Mouse (Mus musculus) hindbrain, postnatal 0 days (tissue): ENCODE data around the gene Stk16. TPM values are rescaled to one million over a fixed set of nuclear protein-coding genes. Genes with fewer than 3 reads are reported as not detected.

Experiments
- ATAC-seq: fragments of 200-750 bp; cut with Nextera tagmentation; 2 replicates; pipeline ENCODE4 v1.8.0; 2017; ENCODE audit warnings: mild to moderate bottlenecking, moderate TSS enrichment, moderate library complexity
- DNase-seq: peaks from one replicate; pipeline ENCODE4 v3.0.0-alpha.2; 2015; ENCODE audit warnings: low spot score
- H3K27ac ChIP-seq: fragments of 300-500 bp; sonication (generic); 2 replicates; pipeline ENCODE4 v1.5.1; 2014; ENCODE audit warnings: mild to moderate bottlenecking
- H3K27me3 ChIP-seq: fragments of 300-500 bp; sonication (generic); 2 replicates; pipeline ENCODE4 v1.6.1; 2014; ENCODE audit warnings: low read length, mixed read lengths; ENCODE audit not compliant: insufficient read depth
- H3K36me3 ChIP-seq: fragments of 300-500 bp; sonication (generic); 2 replicates; pipeline ENCODE4 v1.6.1; 2014; ENCODE audit warnings: low read length, mixed read lengths; ENCODE audit not compliant: insufficient read depth
- H3K4me1 ChIP-seq: fragments of 300-500 bp; sonication (generic); 2 replicates; pipeline ENCODE4 v1.6.1; 2014; ENCODE audit warnings: antibody characterized with exemption, low read length, mixed read lengths; ENCODE audit not compliant: insufficient read depth
- H3K4me2 ChIP-seq: fragments of 300-500 bp; sonication (generic); 2 replicates; pipeline ENCODE4 v1.6.1; 2014; ENCODE audit warnings: low read depth, mild to moderate bottlenecking, low read length, moderate library complexity, mixed read lengths
- H3K4me3 ChIP-seq: fragments of 300-500 bp; sonication (generic); 2 replicates; pipeline ENCODE4 v1.5.1; 2014; ENCODE audit warnings: low read length
- H3K9ac ChIP-seq: fragments of 300-500 bp; sonication (generic); replicated peaks from 2 replicates; pipeline ENCODE4 v1.6.1; 2014; ENCODE audit warnings: mild to moderate bottlenecking, low read length, moderate library complexity, mixed read lengths
- H3K9me3 ChIP-seq: fragments of 300-500 bp; sonication (generic); 2 replicates; pipeline ENCODE4 v1.6.1; 2016; ENCODE audit warnings: low read length, mixed read lengths
- CTCF ChIP-seq: IDR thresholded peaks from 2 replicates; pipeline ENCODE4 v1.5.1; 2016; ENCODE audit warnings: antibody characterized with exemption, control low read depth, low read depth
- WGBS: fragments of 180-500 bp; shearing (Covaris S2); extraction: QIAGEN DNeasy Blood & Tissue Kit; methylation state at CpG from one replicate; pipeline ENCODE4 v1.1.7; 2014; 5-methylcytosine and 5-hydroxymethylcytosine counted together
- polyA plus RNA-seq: library from polyadenylated mRNA; unstranded; fragments of >200 nt; fragmentation: Nextera tagmentation; extraction: Ambion mirVana; gene quantifications from 2 replicates; pipeline ENCODE4 v1.2.1, GENCODE M21; 2015
- total RNA-seq: library from RNA; depleted of rRNA; stranded (reverse); fragments of >200 nt; gene quantifications from 2 replicates; pipeline ENCODE4 v1.2.3, GENCODE M21; 2014

Stk16 gene
- total and polyA plus RNA-seq, 2 experiments from 2014 or later: 103 to 105 TPM

DNA sequence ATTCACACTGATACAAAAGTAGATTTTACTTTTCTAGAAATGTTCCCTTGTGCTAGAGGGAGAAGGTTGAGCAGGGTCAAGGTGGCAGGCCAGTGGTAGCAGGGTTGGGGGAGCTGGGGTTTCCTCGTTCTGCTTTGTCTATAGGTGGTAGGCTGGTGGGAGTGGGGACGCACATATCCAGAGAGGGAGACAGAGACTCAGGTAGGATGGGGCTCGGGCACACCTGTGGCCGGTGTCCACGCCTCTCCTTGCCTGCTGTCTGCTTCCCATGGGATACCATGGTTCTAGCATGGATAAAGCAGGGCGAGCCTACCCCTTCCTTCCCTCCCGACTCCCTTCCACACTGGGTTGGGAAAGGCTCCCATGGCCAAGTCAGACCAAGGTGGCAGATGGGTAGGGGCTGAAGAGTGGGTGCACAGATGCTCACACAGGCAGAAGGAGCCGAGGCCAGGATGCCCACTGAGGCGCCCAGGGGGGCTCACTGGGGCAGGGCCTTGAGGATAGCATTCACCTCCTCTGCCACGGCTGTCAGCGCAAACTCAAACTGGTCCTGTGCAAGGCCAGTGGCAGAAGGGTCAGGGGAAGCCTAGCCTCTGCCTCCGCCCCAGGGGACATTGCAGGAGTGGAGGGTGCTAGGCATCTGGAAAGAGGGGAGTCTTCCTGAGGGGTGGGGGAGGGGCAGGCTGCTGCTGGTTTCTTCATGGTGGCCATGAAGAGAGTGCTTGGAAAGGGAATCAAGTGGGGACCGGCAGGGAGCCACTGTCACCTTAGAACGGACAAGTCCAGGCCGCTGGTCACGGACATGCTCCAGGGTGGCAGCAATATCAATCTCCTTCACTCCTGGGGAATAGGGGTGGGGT lies 36.7 kb downstream of the Stk16 start:
- Histone ChIP-seq H3K4me1 (no peaks in the 10 kb centered on the region; the same call in 1 of the 2 replicates), H3K4me3 (no peak overlapping the region), H3K27ac (no peak overlapping the region), H3K9ac (no peak overlapping the region), H3K4me2 (no peak overlapping the region), H3K27me3 (no peaks in the 10 kb centered on the region), H3K9me3 (no peaks in the 10 kb centered on the region), H3K36me3 (peaks cover 13% of the 10 kb centered on the region; the same call in 1 of the 2 replicates)
- no peak for ATAC-seq
- no peak for TF ChIP-seq CTCF
- no peak for DNase-seq
- WGBS: 78% methylated on average over 16 of the region's 16 CpGs

DNA sequence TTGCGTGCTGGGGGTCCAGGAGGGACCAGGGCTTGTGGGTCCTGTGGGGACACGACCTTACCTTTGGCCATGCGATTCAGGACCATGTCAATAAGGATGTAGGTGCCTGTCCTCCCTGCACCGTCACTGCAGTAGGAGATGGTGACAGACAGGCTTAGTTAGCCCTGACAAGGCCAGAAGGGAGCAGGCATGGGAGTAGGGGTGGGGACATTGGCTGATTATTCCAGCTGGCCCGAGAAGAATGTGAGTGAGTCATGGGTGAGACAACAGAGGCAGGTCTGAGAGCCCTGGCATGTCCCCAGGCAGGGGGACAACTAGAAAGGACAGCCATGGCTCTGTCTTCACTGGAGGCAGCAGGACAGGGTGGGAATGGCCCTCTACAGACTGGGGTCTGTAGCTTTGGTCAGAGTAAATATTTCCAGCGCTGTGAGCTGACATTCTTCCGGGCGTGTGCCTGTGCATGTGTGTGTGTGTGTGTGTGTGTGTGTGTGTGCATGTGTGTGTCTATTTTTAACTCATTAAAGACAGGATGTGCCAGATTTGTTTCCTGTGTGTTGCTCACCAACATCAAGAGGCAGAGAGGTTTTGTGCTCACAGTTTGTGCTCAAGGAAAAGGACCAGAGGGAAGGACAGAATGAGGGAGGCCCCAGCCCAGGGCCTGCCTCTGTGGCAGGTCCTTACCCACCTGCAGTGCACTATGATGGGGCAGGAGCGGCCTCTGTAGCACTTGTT lies 37.6 kb downstream of the Stk16 start:
- ATAC-seq: 0 out of 2 replicates have a peak, but pooled peaks have one; percentile 21
- no peak overlapping the region for H3K9ac ChIP-seq
- no peak for TF ChIP-seq CTCF
- H3K4me1 ChIP-seq: no peaks in the 10 kb centered on the region; the same call in 1 of the 2 replicates
- no peak overlapping the region for H3K27ac ChIP-seq
- H3K4me3 ChIP-seq: no peak overlapping the region
- H3K36me3 ChIP-seq: peaks cover 9% of the 10 kb centered on the region; the same call in 1 of the 2 replicates
- 49% methylated on average over 9 of the region's 9 CpGs for WGBS
- H3K4me2 ChIP-seq: no peak overlapping the region
- no peaks in the 10 kb centered on the region for H3K9me3 ChIP-seq
- no peak for DNase-seq
- H3K27me3 ChIP-seq: no peaks in the 10 kb centered on the region

DNA sequence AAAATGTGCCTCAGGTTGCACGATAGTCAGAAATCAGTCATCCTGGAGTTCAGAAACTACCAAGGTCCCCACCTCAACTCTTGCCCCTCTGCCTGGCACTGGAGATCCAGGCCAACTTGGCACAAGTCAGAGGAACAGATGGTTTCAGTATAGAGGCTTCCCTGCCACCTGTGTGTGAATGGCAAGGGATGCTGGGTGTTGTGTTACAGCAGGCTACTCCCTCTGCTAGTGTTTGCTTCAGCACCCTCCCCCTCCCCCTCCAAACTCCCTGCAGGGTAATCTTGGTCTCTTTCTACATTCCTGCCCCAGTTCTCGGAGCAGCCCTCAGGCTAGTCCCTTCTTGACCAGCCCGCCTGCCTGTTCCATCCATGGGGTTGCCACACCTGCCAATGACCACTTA lies 39.9 kb downstream of the Stk16 start:
- no peak for ATAC-seq
- H3K27ac ChIP-seq: peak overlapping the region; percentile 15; the same call in 1 of the 2 replicates
- H3K4me3 ChIP-seq: no peak overlapping the region
- no peaks in the 10 kb centered on the region for H3K9me3 ChIP-seq
- H3K36me3 ChIP-seq: no peaks in the 10 kb centered on the region; the same call in 1 of the 2 replicates
- H3K4me2 ChIP-seq: no peak overlapping the region
- peak; percentile 36 for DNase-seq
- no peak overlapping the region for H3K9ac ChIP-seq
- no peaks in the 10 kb centered on the region; the same call in 1 of the 2 replicates for H3K4me1 ChIP-seq
- TF ChIP-seq CTCF: no peak
- 47% methylated on average over 3 of the region's 3 CpGs for WGBS
- H3K27me3 ChIP-seq: no peaks in the 10 kb centered on the region

DNA sequence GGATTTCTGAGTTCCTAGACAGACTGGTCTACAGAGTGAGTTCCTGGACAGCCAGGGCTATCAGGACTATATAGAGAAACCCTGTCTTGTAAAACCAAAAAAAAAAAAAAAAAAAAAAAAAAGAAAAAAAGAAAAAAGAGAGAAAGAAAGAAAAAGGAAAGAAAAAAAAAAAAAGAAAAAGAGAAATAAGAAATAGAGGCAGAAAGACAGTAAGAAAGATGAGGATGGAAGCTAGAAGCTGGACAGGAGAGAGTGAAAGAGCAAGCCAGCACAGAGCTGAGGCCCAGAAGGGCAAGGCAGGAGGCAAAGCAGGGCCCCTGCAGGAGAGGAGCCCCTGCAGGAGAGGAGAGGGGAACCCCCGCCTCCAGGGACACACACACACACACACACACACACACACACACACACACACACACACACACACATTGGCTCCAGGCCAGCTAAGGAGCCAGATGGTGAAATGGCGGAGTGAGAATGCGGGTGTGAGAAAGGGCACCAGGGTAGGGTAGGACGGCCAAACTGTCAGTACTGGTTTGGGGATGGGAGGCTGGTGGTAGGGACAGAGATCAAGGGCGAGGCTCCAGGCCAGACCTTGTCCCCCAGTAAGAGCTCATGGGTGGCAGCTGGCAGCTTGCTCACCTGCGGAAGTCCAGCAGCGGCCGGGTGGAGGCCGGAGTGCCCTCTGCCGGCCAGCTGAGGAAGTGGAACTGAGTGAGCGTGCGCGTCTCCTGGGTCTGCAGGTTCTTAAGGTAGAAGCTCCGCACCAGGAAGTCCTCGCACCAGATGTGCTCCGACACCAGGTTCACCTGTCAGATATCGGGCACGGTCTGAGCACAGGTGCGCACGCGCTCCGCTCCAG lies 40.7 kb downstream of the Stk16 start:
- no peak overlapping the region for H3K9ac ChIP-seq
- peak overlapping the region; percentile 60; the same call in 1 of the 2 replicates for H3K27ac ChIP-seq
- H3K9me3 ChIP-seq: no peaks in the 10 kb centered on the region
- peak overlapping the region; percentile 45 for H3K4me2 ChIP-seq
- 6% methylated on average over 22 of the region's 22 CpGs for WGBS
- ATAC-seq (peak; percentile 22; the same call in 1 of the 2 replicates), DNase-seq (peak; percentile 80)
- no peaks in the 10 kb centered on the region for H3K27me3 ChIP-seq
- no peaks in the 10 kb centered on the region; the same call in 1 of the 2 replicates for H3K36me3 ChIP-seq
- H3K4me3 ChIP-seq: 0 out of 2 replicates have a peak overlapping the region, but pooled peaks have one; percentile 13
- TF ChIP-seq CTCF: peak; percentile 86
- no peaks in the 10 kb centered on the region; the same call in 1 of the 2 replicates for H3K4me1 ChIP-seq

DNA sequence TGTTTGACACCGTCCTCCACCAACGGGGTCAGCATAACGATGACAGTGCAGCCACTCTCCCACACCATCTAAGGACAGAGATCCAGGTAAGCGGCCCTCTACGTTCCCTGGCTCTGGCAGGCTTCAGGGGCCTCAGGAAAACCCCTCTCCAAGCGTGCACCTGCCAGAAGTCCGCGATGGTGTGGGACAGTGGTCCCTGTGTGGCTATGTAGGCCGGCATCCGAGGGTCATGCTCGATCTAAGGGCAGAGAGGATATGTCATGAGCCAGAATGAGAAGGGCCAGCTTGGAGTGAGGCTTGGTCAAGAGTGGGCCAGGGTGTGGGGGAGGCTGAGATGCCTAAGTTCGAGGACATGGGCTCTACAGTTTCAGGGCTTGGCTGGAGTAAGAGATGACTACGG lies 41.7 kb downstream of the Stk16 start:
- Histone ChIP-seq H3K27ac (no peak overlapping the region), H3K4me3 (no peak overlapping the region), H3K9ac (no peak overlapping the region), H3K4me1 (no peaks in the 10 kb centered on the region; the same call in 1 of the 2 replicates), H3K27me3 (no peaks in the 10 kb centered on the region), H3K36me3 (no peaks in the 10 kb centered on the region; the same call in 1 of the 2 replicates), H3K9me3 (no peaks in the 10 kb centered on the region), H3K4me2 (no peak overlapping the region)
- no peak for DNase-seq
- 70% methylated on average over 13 of the region's 13 CpGs for WGBS
- no peak for TF ChIP-seq CTCF
- ATAC-seq: no peak

DNA sequence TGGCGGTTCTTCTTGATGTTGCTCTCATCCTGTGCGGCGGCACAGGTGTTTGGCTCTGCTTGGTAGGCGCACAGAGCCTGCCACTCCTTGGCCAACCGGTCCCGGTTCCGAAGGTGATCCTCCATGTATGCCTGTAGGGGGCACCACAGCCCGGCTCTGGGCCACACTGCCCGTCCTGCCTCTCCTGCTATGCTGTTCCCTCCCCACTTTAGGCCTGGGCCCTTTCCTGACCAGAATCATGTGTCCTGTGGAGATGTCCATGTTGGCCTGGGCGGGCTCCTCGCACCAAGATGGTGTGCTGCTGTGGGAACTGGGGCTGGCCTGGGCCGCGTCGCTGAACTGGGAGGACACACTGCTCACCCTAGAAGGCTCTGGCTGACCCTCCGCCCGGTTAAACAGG lies 42.4 kb downstream of the Stk16 start:
- H3K27ac ChIP-seq: no peak overlapping the region
- H3K36me3 ChIP-seq: no peaks in the 10 kb centered on the region; the same call in 1 of the 2 replicates
- peak; percentile 35 for TF ChIP-seq CTCF
- H3K9ac ChIP-seq: no peak overlapping the region
- WGBS: 76% methylated on average over 16 of the region's 16 CpGs
- no peaks in the 10 kb centered on the region for H3K27me3 ChIP-seq
- no peak for DNase-seq
- no peaks in the 10 kb centered on the region; the same call in 1 of the 2 replicates for H3K4me1 ChIP-seq
- ATAC-seq: no peak
- no peaks in the 10 kb centered on the region for H3K9me3 ChIP-seq
- no peak overlapping the region for H3K4me2 ChIP-seq
- H3K4me3 ChIP-seq: no peak overlapping the region
